Mouse (Mus musculus): Measurements from ENCODE around the gene Ifngr2.

The Ifngr2 gene

DNA sequence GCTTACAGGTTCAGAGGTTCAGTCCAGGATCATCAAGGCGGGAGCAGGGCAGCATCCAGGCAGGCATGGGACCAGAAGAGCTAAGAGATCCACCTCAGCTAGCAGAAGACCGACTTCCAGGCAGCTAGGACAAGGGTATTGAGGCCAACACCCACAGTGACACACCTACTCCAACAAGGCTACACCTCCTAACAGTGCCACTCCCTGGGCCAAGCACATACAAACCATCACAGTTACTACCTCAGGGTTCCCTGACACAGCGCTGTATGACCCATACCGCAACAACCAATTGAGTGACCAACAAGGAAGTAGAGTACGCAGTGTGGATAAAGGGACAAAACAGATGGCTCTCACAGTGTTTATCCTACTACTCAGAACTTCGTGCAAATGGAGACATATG is 10.5 kb upstream of the Ifngr2 start:
- DNase-seq (ENCODE audit: low read depth, low spot score), result no peak

DNA sequence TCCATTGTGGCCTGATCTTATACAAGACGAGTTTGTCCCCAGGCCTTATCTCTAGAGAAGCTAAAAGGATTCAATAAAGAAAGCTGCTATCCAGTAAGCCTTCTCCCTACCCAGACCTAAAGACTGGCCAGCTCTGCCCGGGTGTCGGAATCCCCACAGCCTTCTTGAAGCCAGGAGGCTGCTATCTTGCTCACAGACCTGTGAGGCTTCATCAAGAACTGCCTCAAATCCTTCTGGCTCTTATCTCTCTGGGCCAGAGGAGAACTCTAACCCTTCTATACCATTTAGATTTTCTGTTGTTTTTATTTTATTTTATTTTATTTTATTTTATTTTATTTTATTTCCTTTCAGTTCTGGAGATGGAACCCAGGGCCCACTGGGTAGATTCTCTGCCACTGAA is 9.8 kb upstream of the Ifngr2 start:
- no peak for DNase-seq (ENCODE audit: low read depth, low spot score)

DNA sequence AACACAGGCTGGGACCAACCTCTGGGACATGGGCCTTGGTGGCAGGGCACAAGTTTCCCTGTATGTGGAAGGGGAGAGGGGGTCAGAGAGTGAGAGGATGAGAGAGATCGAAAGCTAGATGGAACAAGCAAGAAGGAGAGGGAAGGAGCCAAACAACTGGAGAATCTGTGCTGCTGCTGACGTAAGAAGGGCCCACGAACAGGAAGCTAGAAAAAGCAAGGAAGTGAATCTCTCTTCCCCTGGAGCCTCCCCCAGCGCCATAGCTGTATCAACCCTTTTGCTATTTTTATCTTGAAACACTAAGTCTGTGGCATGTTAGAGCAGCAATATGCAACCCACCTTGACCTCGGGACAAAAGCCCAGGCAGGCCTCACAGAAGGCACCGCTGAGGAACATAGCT is 8.8 kb upstream of the Ifngr2 start:
- DNase-seq (ENCODE audit: low read depth, low spot score), result no peak

DNA sequence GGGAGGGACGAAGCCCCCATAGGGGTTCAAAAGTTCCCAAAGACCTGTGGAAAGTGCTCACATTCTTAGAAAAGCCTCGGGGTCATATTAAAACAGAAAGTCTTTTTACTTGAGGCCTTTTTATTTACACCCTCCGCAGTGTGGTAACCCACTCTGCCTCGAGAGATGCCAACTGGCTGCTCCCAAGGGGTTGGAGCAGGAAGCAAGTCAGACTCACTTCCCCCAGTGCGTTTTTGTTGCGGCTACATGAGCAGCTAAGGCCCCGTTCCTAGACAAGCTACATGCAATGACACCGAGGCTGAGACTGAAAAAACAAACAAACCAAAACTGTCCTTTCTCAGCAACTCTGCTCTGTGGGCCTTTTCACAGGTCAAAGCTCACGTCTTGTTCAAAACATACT is 8.4 kb upstream of the Ifngr2 start:
- no peak for DNase-seq (ENCODE audit: low read depth, low spot score)

DNA sequence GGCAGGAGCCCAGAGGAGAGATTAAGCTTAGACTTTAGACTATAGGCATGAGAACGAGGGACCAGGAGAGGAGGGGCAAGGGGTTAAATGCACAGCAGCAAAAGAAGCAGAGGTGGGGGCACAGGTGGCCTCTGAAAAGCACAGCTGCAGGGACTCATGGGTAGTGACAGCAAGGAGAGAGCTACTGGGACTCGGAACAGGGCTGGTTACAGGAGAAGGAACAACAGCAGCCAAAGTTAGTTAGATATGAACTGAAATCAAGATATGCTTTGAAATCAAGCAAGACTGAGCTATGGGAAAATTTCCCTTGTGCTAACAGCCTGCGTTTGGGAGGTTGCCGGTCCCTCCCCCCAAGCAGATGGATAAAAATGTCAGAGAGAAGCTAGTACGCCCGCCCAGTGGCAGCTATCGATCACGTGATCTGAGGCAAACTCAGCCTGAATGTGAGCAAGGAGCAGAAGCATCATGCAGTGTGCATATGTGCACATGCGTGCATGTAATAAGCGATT is 5.2 kb upstream of the Ifngr2 start:
- DNase-seq (ENCODE audit: low read depth, low spot score), result no peak

DNA sequence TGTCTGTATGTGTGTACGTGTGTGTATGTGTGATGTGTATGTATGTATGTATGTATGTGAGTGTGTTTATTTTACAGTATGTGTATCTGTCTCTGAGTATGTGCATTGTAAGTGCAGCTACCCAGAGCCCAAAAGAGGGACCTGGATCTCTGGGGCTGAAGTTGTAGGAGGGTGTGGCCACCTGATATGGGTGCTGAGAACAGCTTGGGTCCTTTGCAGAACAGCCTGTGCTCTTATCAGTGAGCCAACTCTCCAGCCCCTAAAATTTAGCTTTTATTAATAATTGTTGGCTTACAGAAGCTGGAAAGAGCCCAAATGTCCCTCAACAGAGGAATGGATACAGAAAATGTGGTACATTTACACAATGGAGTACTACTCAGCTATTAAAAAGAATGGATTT is 3.3 kb upstream of the Ifngr2 start:
- DNase-seq (ENCODE audit: low read depth, low spot score), result no peak

DNA sequence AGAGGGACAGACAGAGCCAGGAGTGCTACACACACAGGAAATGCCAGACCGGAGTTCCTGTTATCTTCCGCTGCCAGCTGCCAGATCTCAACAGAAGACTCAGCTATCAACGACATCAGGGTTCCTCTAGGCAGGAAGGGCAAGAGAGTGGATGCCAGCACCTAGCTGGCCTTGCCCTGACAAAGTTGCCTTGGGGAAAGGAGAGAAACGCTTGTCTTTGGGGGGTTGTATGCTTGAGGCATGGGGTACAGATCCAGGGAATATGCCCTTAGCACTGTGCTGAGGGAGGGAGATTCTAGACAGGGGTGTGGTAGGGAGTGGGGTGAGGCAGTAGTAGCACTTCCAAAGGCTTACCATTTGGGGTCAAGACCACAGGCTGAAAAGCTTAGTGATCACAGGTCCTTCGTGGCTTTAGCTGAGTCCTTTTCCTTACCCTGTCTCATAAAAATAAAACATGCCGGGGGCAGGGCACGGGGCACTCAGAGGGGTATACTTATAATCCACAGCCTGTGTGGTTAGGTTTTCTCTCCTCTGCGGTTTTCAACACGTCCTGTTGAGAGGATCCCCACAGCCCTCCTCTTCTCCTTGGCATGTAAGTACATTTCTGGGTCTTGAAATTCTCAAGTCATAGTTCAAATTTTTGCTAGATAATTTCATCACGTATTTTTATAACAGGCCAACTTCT is 1.1 kb upstream of the Ifngr2 start:
- DNase-seq (ENCODE audit: low read depth, low spot score), result no peak

DNA sequence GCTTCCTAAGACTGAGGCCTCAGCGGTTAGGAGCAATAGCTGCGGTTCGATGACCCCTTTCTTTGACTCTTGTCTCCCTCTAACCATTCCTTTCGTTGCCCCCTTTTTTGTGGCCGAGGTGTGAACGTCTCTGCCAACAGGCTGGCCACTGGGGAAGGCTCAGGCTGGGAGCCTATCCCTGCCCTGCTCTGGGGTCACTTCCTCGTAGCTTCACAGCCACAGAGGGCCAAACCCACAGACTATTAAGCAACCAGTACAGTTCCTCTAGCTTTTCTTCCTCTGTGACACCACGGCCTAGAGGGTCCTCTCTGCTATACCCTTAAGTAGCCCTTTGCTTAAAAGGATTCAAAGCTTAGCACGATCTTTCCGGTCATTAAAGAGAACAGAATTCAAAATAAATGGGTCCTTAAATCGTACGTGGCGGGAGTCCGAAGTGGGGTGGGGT is 459 bp upstream of the Ifngr2 start:
- DNase-seq (ENCODE audit: low read depth, low spot score), result no peak

DNA sequence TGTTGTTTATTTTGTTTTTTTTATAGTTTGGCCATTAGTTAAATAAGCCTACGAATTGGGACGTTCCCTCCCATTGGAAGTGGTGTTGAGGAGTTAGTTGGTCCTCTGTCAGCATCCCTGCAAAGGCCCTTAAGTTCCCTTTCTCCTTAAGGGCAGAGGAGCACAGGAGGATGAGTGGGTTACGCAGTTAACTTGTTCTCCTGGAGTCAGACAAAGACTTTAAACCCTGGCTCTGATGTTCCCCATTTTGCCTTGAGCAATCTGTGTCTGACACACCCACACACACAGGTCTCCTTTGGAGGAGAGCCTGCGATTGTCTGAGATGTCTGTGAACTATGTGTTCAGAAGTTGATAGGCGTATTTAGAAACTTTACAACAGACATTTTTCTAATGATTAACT is 1.1 kb downstream of the Ifngr2 start:
- DNase-seq (ENCODE audit: low read depth, low spot score), result no peak

DNA sequence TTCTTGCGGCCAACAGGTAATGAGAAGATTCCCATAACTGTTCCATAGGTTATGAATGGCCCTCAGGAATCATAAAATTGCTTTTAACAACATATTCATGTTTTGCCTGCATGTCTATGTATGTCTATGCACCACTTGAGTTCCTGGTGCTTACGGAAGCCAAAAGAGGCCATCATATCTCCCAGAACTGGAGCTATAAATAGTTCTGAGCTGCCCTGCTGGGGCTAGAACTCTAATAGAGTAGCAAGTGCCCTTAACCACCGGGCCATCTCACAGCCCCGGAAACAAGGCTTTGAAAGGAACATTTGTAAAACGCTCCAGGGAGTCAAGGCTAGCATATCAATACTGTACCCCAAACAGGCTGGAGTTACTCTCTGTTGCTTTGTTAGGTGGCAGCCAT is 1.7 kb downstream of the Ifngr2 start:
- DNase-seq (ENCODE audit: low read depth, low spot score), result no peak

DNA sequence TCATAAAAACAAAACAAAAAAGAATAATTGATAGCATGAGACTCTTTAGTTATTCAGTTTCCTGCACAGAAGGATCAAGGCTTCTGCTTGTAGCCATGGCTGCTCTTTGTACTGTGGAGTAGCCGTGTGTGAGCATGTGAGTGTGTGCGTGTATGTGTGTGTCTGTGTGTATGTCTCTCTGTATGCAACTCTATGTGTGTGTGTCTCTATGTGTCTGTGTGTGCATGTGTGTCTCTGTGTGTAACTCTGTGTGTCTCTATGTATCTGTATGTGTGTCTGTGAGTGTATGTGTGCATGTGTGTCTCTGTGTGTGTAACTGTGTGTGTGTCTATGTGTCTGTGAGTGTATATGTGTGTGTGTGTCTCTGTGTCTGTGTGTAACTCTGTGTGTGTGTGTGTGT is 2.1 kb downstream of the Ifngr2 start:
- no peak for DNase-seq (ENCODE audit: low read depth, low spot score)

DNA sequence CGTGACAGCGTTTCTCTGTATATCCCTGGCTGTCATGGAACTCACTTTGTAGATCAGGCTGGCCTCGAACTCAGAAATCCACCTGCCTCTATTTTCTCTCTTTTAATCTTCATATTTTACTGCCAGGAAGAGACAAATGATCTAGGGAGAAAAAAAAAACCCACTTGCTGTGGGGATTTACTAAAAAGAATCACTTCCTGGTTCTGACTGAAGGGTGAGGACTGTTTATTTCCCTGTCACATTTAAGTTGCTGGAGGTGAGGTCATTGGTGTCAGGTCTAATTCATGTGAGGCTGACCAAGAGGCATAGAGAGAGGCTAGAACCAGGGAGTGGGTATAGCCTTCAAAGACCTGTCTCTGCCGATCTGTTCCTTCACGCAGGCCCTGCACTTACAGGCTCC is 2.7 kb downstream of the Ifngr2 start:
- DNase-seq (ENCODE audit: low read depth, low spot score), result no peak

DNA sequence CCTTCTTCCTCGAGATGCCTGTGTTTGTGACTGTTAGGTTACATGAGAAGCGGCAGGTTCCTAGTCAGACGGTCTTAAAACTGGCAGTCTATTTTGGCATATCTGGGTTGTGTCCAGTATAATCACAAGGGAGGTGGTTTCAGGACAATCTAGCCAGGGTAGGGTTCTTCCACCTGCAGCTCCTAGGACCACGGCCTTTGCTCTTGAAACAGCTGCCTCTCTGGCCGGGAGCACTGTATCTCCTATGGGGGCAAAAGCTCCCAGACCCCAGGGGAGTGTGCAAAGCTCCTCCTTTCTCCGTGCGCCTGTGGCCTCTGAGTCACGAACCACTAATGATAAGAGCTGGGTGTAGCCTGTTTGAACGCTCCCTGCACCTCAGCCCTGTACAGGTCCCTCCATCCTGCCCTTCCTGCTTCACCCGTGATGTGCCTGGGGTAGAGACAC is 4.2 kb downstream of the Ifngr2 start:
- DNase-seq (ENCODE audit: low read depth, low spot score), result no peak

DNA sequence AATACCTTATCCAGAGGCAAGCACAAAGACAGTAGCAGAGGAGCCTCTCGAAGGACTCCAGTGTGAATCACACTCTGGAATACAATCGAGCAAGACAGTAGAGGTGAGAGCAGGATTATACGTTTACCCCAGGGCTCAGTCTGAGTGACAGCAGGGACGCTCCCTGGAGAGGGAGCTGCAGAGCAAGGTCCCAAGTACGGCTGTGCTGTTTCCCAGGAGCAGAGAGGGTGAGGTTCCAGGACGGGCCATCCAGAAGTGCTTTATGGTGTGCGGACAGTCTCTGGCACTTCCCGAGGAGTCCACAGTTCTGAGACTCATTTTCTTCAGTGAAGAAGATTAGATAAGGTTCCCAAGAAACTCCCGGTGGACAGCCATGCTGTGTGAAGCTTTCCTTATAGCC is 5.2 kb downstream of the Ifngr2 start:
- no peak for DNase-seq (ENCODE audit: low read depth, low spot score)

DNA sequence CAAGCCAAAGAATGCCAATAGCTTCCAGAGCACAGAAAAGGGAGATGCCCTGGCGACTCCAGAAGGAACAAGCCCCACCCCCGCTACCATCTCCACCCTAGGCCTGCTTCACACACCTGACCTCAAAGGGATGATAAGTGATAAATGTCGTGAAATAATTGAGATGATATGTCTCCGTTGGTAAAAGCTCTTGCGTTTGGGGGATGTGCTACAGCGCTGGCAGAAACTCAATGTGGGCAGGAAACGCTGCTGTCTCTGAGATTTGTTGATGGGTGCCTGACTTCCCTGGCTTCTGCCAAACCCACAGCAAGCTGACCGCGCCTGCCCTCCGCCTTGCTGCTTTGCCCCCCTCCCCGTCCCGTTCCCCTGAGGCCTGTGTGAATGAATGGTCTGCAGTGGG is 6.8 kb downstream of the Ifngr2 start:
- no peak for DNase-seq (ENCODE audit: low read depth, low spot score)

DNA sequence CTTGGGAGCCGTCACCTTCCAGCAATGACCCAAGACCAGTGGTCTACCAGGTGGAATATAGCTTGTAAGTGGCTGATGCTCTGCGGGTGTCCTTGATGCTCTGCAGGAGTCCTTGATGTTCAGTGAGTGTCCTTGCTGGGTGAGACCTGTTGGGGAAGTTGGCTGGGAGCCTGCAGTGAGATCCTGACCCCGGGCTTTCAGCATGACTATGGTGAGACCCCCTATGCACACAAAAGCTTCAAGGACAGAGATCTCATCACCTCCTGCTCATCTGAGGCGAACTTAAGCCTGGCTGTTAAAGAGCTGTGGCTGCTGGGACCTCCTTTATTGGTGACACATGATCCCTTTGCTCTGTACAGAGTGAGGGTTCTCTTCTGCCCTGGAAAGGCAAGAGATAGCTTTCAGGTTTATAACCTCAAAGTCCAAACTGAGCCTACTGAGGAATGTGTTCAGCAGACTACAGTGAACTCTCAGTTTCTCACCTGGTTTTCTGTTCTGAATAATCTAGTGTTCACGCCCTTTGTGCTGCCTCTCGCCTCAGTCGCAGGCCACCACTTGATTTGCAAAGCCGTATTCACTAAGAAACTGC is 8.2 kb downstream of the Ifngr2 start:
- no peak for DNase-seq (ENCODE audit: low read depth, low spot score)

DNA sequence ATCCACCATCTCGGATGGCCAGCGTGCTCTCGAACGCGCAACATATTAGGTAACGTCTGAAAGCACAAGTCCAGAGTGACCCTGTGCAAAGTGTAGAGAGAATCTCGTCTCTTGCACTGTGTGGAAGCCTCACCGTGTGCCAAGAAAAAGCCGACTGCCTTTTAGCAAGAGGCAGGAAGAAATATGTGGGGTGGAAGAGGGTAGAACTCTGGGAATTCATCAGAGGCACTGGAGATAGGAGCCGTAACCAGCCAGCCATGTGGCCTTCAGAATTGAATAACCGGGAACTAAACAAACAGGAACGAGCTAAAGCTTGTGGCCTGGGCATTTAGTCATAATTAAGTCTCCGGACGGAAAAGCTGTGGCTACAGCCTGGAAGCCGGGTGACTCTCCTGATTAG is 9.8 kb downstream of the Ifngr2 start:
- no peak for DNase-seq (ENCODE audit: low read depth, low spot score)

DNA sequence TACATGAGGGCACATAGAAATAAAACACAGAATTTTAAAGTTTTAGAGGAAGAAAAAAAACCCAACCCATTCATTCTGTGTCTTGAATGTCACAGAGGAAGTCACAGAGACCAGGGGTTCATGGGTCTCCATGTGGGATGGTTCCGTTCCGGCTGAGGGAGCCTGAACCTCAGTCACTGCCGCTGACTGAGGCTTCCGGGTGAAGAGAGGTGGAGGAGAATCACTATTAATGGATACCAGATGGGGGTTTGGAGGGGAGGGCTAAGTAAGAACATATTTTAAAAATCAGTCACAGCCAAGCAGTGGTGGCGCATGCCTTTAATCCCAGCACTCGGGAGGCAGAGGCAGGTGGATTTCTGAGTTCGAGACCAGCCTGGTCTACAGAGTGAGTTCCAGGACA is 10.3 kb downstream of the Ifngr2 start:
- DNase-seq (ENCODE audit: low read depth, low spot score), result no peak

DNA sequence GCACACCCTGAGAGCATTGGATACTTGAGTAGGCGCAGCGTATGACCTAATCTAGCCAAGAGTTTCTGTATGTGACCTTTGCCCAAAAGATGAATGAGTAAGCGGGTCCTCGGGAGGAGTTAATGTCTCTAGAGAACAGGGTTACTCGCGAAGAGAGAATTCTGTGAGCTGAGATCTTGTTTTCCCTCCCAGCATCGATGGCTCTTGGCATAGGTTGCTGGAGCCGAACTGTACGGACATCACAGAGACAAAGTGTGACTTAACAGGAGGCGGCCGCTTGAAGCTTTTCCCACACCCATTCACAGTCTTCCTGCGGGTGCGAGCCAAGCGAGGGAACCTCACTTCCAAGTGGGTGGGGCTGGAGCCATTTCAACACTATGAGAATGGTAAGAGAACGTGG is 10.8 kb downstream of the Ifngr2 start:
- no peak for DNase-seq (ENCODE audit: low read depth, low spot score)

DNA sequence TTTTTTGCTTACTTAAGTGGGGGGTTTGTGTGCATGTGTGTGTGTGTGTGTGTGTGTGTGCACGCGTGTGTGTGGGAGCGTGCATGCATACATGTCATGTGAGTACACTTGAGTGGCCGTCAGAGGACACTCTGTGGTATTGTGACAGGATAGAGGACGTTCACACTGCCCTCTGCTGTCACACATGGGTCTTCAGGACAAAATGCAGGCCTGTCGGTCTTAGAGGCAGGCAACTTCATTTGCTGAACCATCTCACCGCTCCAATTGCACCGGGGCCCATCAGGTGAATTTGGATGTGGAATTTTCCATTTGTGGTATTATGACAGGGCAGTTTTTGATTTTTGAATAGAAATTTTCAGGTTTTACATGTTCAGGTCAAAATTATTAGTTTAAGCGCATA is 14.2 kb downstream of the Ifngr2 start:
- DNase-seq (ENCODE audit: low read depth, low spot score), result no peak

DNA sequence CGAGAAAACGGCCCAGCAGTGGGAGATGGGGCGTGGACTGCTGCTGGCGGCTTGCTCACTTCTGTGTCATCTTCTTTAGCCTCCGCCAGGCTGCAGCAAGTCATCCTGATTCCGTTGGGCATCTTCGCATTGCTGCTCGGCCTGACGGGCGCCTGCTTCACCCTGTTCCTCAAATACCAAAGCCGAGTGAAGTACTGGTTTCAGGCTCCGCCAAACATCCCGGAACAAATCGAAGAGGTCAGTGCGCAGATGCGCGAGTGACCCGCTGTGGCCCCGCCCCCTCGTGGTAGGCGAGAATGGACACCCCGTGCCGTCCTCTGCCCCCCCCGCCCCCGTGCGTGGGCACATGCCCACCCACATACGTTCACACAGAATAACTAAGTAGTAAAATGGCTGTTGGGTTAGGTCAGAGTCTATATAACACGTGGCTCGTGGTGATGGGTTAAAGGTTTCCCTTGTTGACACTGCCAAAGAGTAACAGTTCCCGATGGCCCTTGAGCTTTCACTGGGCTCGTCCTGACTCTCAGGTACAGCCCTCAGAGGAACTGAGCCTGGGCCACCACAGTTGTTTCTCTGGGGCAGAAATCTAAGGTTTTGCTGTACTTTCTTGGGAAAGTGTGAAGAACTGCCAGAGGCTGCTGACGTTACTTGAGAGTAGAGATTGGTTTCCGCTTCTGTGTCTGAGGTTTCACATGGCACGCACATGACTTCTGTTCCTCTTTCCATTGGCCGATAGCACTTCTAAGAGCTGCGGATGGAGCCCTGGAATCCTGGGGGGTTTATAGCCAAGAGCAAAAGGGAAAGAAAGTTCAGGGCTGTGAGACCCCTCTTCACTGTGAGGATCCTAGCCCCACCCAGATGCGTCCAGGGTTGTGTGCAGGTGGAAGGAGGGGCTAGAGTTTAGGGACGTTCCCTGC is 14.9 kb downstream of the Ifngr2 start:
- DNase-seq (ENCODE audit: low read depth, low spot score), result no peak

DNA sequence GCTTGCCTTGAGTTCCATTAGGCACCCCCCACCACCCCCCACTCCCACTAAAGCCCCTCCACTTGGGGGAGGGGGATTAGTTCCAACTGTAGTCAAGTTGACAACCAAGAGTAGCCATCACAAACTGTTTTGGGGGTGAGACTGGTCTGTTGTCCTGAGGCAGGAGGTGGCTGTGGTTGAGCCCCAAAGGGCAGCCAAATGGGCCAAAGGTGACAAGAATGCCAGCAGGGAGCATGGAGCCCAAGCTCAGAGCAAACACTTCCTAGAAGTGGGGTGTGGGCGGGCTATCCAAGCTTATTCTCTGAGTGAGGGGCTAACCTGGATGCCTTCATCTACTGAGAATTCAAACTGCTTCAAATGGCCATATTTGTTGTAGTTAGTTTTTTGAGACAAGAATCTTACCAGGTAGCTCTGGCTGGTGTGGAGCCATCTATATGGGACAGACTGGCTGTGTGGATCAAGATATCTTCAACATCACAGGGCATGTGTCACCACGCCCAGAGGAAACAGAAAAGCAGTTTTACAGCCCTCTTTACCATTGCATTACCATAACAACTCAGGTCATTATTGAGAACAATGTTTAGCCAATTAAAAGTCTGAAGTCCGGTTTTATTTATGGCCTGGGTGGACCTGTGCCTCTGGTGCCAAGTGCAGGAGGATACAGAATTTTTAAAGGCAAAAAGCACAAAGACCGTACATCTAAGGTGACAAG is 17.9 kb downstream of the Ifngr2 start:
- DNase-seq (ENCODE audit: low read depth, low spot score), result no peak
